Mouse (Mus musculus) gastrocnemius, adult 2 months (tissue): ENCODE results near the gene Nupl1. TPM values are rescaled to one million over a fixed set of nuclear protein-coding genes. Genes with fewer than 3 reads are reported as not detected.

Experiments
- DNase-seq: peaks from one replicate; pipeline ENCODE4 v3.0.0; 2022
- H3K27ac ChIP-seq: fragments of 200-600 bp; 2 replicates; pipeline ENCODE4 v1.8.1; 2022; ENCODE audit warnings: mild to moderate bottlenecking
- H3K4me3 ChIP-seq: fragments of 200-600 bp; 2 replicates; pipeline ENCODE4 v1.8.1; 2022; ENCODE audit warnings: mild to moderate bottlenecking, moderate library complexity
- CTCF ChIP-seq: fragments of 200-600 bp; IDR thresholded peaks from 2 replicates; pipeline ENCODE4 v1.8.1; 2022; ENCODE audit warnings: antibody characterized with exemption, mild to moderate bottlenecking, moderate library complexity
- intact Hi-C: fragments of 180-260 bp; cut with DNase I; formaldehyde crosslinking; loops from one replicate; pipeline ENCODE4 v1.15.1; 2025
- microRNA-seq: library from miRNA; unstranded; fragments of <30 nt; microRNA quantifications from one replicate; pipeline ENCODE4 v1.2.0, GENCODE M21; 2021
- total RNA-seq, 2 experiments: library from RNA; stranded (reverse); gene quantifications; 2 replicates each; pipeline ENCODE4 v1.2.3; 2021

Gene Nupl1
- total RNA-seq, 2 experiments from 2014 or later = not detected

DNA sequence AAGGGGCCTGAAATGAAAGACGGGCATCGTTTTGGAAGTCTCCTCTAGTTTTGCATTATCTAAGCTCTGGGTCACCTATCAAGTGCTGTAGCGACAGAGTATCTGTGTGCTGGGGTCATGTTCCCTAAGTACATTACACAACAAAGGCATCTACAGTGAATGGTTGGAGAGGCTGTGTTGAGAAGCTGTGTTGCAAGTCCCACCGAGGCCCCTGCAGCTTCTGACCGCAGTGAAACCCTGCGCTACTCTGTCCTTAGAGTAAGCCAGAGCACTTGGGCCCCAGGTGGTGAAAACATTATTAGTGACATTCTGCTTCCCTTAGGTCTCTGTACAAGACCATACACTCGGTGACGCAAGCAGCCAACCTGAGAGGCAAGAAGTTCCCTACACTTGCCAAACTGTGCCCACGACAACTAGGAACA lies 74.8 kb downstream of the Nupl1 start:
- TF ChIP-seq CTCF = no peak
- intact Hi-C loops = no loop called here

GRCm38 (mm10) chr14:60172286-60173055 lies 78.8 kb downstream of the Nupl1 start:
- DNase-seq = no peak
- Histone ChIP-seq H3K4me3 (no peak overlapping the region), H3K27ac (no peak overlapping the region)
- intact Hi-C loops = no loop called here
- TF ChIP-seq CTCF = no peak

More for the DNA sequence above, 74.8 kb downstream of the Nupl1 start:
- Histone ChIP-seq H3K27ac (no peak overlapping the region), H3K4me3 (peak overlapping the region; percentile 75)
- DNase-seq = no peak

GRCm38 (mm10) chr14:60170845-60171610 lies 80.2 kb downstream of the Nupl1 start:
- no peak for TF ChIP-seq CTCF
- intact Hi-C loops = no loop called here
- H3K27ac ChIP-seq = no peak overlapping the region
- DNase-seq = peak; percentile 35
- H3K4me3 ChIP-seq = peak overlapping the region; percentile 55

DNA sequence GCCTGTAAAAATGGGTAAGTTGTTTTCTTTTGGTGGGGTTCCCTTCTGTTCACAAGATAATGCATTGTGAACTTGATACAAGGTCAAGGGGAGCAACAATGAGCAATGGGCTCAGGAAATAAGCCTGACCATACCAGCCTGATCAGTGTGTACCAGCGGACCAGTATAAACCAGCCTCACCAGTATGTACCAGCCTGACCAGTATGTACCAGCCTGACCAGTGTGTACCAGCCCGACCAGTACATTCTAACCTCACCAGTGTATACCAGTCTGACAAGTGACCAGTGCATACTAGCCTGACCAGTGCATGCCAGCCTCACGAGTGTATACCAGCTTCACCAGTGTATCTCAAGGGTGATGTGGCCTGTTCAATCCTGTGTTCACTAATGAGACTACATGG lies 87.9 kb downstream of the Nupl1 start:
- H3K27ac ChIP-seq = no peak overlapping the region
- intact Hi-C loops = no loop called here
- no peak overlapping the region for H3K4me3 ChIP-seq
- no peak for DNase-seq
- TF ChIP-seq CTCF = no peak

- intact Hi-C loops = no loop called here
- H3K4me3 ChIP-seq = no peak overlapping the region
- DNase-seq = no peak
- TF ChIP-seq CTCF = no peak
- no peak overlapping the region for H3K27ac ChIP-seq
Measured at GRCm38 (mm10) chr14:60152373-60152772, 98.9 kb downstream of the Nupl1 start.

- intact Hi-C loops = no loop called here
- TF ChIP-seq CTCF = no peak
- DNase-seq = no peak
- Histone ChIP-seq H3K4me3 (no peak overlapping the region), H3K27ac (no peak overlapping the region)
Measured at GRCm38 (mm10) chr14:60148893-60149292, 102.3 kb downstream of the Nupl1 start.

DNA sequence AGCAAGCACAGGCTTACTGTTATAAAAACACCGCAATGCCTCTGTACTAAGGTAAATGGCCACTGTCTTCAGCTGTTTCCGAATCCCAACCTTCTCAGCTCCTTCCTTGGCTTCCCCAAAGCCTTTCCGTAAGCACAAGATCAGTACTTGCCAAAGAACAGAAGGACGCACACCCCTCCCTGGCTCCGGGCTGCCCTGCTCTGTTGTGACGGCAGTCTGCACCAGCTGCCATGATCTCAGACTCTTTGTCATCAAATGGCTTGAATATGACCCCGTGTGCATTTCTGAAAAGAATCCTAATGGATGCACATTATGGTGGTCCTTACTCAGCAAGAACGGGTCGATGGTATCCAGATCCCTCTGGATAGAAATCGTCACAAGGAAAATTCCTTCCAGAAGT lies 108.0 kb downstream of the Nupl1 start:
- no peak for TF ChIP-seq CTCF
- DNase-seq = no peak
- intact Hi-C loops = no loop called here
- H3K4me3 ChIP-seq = no peak overlapping the region
- no peak overlapping the region for H3K27ac ChIP-seq

- DNase-seq = no peak
- no peak for TF ChIP-seq CTCF
- no peak overlapping the region for H3K4me3 ChIP-seq
- intact Hi-C loops = no loop called here
- no peak overlapping the region for H3K27ac ChIP-seq
Measured at GRCm38 (mm10) chr14:60138339-60138738, 112.9 kb downstream of the Nupl1 start.

DNA sequence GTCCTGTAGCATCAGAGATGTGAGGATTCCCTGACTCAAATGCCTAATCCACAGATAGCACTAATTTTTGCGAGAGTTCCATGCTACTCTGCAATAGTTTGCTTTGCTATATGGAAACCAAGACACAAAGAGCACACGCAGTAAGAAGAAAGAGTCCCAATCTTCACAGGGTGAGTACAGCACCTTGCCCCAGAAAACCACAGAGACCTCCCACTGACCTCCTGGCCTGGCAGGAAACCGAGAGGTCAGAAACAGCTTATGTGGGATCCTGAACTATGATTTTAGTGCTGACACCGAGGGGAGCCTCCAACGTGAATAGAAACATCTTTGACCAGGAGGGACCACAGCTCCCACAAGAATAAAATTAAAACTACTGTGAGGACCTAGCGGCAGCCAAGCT lies 113.4 kb downstream of the Nupl1 start:
- intact Hi-C loops = no loop called here

DNA sequence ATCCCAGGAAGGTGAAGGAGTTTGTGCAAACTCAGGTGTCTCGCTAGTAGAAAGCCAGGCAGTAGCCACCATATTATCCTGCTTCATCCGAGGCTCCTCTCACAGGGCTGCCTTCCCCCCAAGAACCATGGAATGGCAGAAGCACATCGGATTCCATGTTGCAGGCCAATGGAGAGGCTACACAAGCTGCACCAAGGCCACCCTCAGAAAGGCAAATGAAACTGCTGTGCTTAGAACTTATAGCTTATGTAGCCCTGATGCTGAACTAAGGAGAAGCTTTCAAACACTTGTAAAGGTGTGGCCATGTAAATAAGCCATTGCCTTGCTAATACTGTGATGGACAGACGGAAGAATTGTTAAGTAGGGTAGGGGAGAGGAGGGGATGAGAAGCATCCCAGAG lies 115.4 kb downstream of the Nupl1 start:
- H3K4me3 ChIP-seq = no peak overlapping the region
- H3K27ac ChIP-seq = no peak overlapping the region
- TF ChIP-seq CTCF = no peak
- DNase-seq = no peak
- intact Hi-C loops = no loop called here

More for the DNA sequence above, 113.4 kb downstream of the Nupl1 start:
- H3K4me3 ChIP-seq = no peak overlapping the region
- no peak for DNase-seq
- TF ChIP-seq CTCF = no peak
- no peak overlapping the region for H3K27ac ChIP-seq

DNA sequence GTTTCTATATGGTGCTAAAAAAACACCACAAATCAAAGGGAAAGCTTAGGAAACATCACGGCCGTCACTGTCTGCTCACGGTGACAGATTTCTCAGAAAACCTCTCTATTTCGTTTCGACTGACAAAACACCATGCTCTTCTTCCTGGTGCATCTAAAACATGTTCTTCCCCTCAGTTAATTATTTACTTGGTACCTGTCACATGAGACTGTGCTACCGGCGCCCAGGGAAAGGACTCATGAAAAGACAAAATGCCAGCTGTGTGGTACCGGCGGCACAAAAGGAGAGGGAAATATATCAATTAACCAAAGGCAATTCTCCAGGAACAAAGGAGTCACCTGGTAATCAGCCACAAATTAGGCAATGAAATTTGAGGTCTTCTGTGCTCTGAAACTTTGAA lies 116.5 kb downstream of the Nupl1 start:
- Histone ChIP-seq H3K27ac (no peak overlapping the region), H3K4me3 (no peak overlapping the region)
- no peak for TF ChIP-seq CTCF
- intact Hi-C loops = no loop called here
- DNase-seq = no peak

Small RNA genes within 50 kb of the gene (microRNA-seq; reads per million reads assigned to microRNA genes)
- not detected for gene Mir719

Other genes with a start within 250 kb of the Nupl1 start
- gene Atp8a2, start 54.3 kb downstream of the Nupl1 start, total RNA-seq = under 1 TPM; 0.50 to 0.71 TPM
- 10 to 100 TPM; 32.9 to 34.3 TPM for gene Gm49336, start 76 bp upstream of the Nupl1 start, total RNA-seq
- gene Mtmr6, start 13.8 kb upstream of the Nupl1 start, total RNA-seq = 10 to 100 TPM; 43.7 to 46.3 TPM
- gene Amer2, start 121.8 kb upstream of the Nupl1 start, total RNA-seq = under 1 TPM in 1 of 2 experiments, not detected in 1; 0.03 TPM